Mouse (Mus musculus): ENCODE data around the gene Echdc3.
A peak's percentile ranks its signal among the peaks of the same experiment; 100 is the strongest.

Gene Echdc3

GRCm38 (mm10) chr2:6220141-6220805, 7.4 kb upstream of the Echdc3 start:
- DNase-seq, result peak; percentile 74 to 90

GRCm38 (mm10) chr2:6212327-6212723, 508 bp downstream of the Echdc3 start:
- DNase-seq, result no peak

GRCm38 (mm10) chr2:6210840-6211239, 2.0 kb downstream of the Echdc3 start:
- DNase-seq, result no peak

- no peak for DNase-seq
Measured at GRCm38 (mm10) chr2:6209746-6210145, 3.1 kb downstream of the Echdc3 start.

GRCm38 (mm10) chr2:6209116-6209515, 3.7 kb downstream of the Echdc3 start:
- no peak for DNase-seq

GRCm38 (mm10) chr2:6207736-6208135, 5.1 kb downstream of the Echdc3 start:
- no peak for DNase-seq

GRCm38 (mm10) chr2:6196363-6196973, 16.4 kb downstream of the Echdc3 start:
- no peak for DNase-seq

- DNase-seq, result no peak
Measured at GRCm38 (mm10) chr2:6195468-6196239, 17.2 kb downstream of the Echdc3 start.

GRCm38 (mm10) chr2:6194497-6194896, 18.3 kb downstream of the Echdc3 start:
- DNase-seq, result no peak

GRCm38 (mm10) chr2:6193591-6193973, 19.3 kb downstream of the Echdc3 start:
- peak in 1 of 2 experiments; percentile 19 for DNase-seq

GRCm38 (mm10) chr2:6192820-6193590, 19.8 kb downstream of the Echdc3 start:
- DNase-seq, result peak; percentile 58 to 72

GRCm38 (mm10) chr2:6190036-6190435, 22.8 kb downstream of the Echdc3 start:
- DNase-seq, result no peak

GRCm38 (mm10) chr2:6189675-6189998, 23.2 kb downstream of the Echdc3 start:
- no peak for DNase-seq

GRCm38 (mm10) chr2:6188891-6189674, 23.8 kb downstream of the Echdc3 start:
- peak in 1 of 2 experiments; percentile 46 for DNase-seq

GRCm38 (mm10) chr2:6187418-6187817, 25.4 kb downstream of the Echdc3 start:
- no peak for DNase-seq

GRCm38 (mm10) chr2:6186913-6187312, 25.9 kb downstream of the Echdc3 start:
- no peak for DNase-seq

- DNase-seq, result no peak
Measured at GRCm38 (mm10) chr2:6179749-6180117, 33.1 kb downstream of the Echdc3 start.

- DNase-seq, result no peak
Measured at GRCm38 (mm10) chr2:6178901-6179748, 33.7 kb downstream of the Echdc3 start.

- DNase-seq, result no peak
Measured at GRCm38 (mm10) chr2:6173013-6173412, 39.8 kb downstream of the Echdc3 start.

- DNase-seq, result no peak
Measured at GRCm38 (mm10) chr2:6168560-6168959, 44.3 kb downstream of the Echdc3 start.

GRCm38 (mm10) chr2:6167843-6168558, 44.8 kb downstream of the Echdc3 start:
- DNase-seq, result peak; percentile 58 to 91
